In genomic region chr1:28328539-28328938, GRCm38 (mm10) we compare ENCODE assay signal across 19 mouse cellular contexts.
DNase-seq lines count a peak whose midpoint lies in the region; ATAC-seq and TF ChIP-seq lines count a peak whose summit lies in the region.
"Had no signal": no experiment of that assay in that cellular context is flagged by ENCODE, and none has a peak within 500 bp of the region (broad histone marks: within the 10 kb centered on the region; RNA-seq: fewer than 3 reads in every experiment).

No protein-coding gene starts in this region.

- no peak overlapping the region for H3K4me3 ChIP-seq in heart, embryonic 13.5 days
- no peak overlapping the region for H3K4me3 ChIP-seq in heart, embryonic 10.5 days
- no peak overlapping the region for H3K4me3 ChIP-seq in lung, embryonic 16.5 days (ENCODE audit: low read length)
- no peak overlapping the region for H3K4me3 ChIP-seq in intestine, embryonic 15.5 days (replicated peaks)
- H3K4me3 ChIP-seq in stomach, postnatal 0 days (ENCODE audit: low read depth, low read length), result no peak overlapping the region
- H3K4me3 ChIP-seq: forebrain, embryonic 10.5 days; heart, embryonic 15.5 days; kidney, embryonic 15.5 days; layer of hippocampus, adult 2 months; limb, embryonic 13.5 days; liver, embryonic 15.5 days; midbrain, embryonic 12.5 days; neural tube, embryonic 13.5 days had no signal

- H3K27me3 ChIP-seq in heart, embryonic 13.5 days (replicated peaks), result no peaks in the 10 kb centered on the region
- no peaks in the 10 kb centered on the region for H3K27me3 ChIP-seq in heart, embryonic 10.5 days (ENCODE audit: insufficient read depth, poor library complexity, severe bottlenecking)
- no peaks in the 10 kb centered on the region for H3K27me3 ChIP-seq in lung, embryonic 16.5 days (ENCODE audit: control insufficient read depth, insufficient read depth, low read depth, low read length)
- no peaks in the 10 kb centered on the region for H3K27me3 ChIP-seq in intestine, embryonic 15.5 days (replicated peaks)
- H3K27me3 ChIP-seq in stomach, postnatal 0 days (ENCODE audit: control insufficient read depth, insufficient read depth, low read length), result no peaks in the 10 kb centered on the region
- H3K27me3 ChIP-seq: heart, embryonic 15.5 days; kidney, embryonic 15.5 days; limb, embryonic 13.5 days; liver, embryonic 15.5 days; midbrain, embryonic 12.5 days; neural tube, embryonic 13.5 days had no signal

- no peaks in the 10 kb centered on the region for H3K9me3 ChIP-seq in heart, embryonic 13.5 days
- no peaks in the 10 kb centered on the region for H3K9me3 ChIP-seq in heart, embryonic 10.5 days
- no peaks in the 10 kb centered on the region for H3K9me3 ChIP-seq in lung, embryonic 16.5 days (ENCODE audit: control insufficient read depth, low read length)
- no peaks in the 10 kb centered on the region for H3K9me3 ChIP-seq in intestine, embryonic 15.5 days
- H3K9me3 ChIP-seq in stomach, postnatal 0 days (ENCODE audit: control insufficient read depth, low read length), result no peaks in the 10 kb centered on the region
- H3K9me3 ChIP-seq: forebrain, embryonic 10.5 days; heart, embryonic 15.5 days; kidney, embryonic 15.5 days; limb, embryonic 13.5 days; liver, embryonic 15.5 days; midbrain, embryonic 12.5 days; neural tube, embryonic 13.5 days had no signal

- no peak for DNase-seq in heart, embryonic 10.5 days (ENCODE audit: low spot score)
- DNase-seq in lung, postnatal 14 days, result no peak
- DNase-seq in stomach, postnatal 0 days (ENCODE audit: low spot score), result no peak
- DNase-seq in right cerebral cortex, postnatal 25 days, result no peak
- DNase-seq in adrenal gland, postnatal 4 days (ENCODE audit: low spot score in 2 of 2), result no peak
- DNase-seq: cerebellum, adult 9-10 months; layer of hippocampus, postnatal 36 days; spleen, adult 18-20 months had no signal

- no peak for TF ChIP-seq EP300 in stomach, postnatal 0 days (optimal IDR thresholded peaks at IDR 0.05)

- no peak overlapping the region for H3K9ac ChIP-seq in heart, embryonic 13.5 days
- no peak overlapping the region for H3K9ac ChIP-seq in lung, embryonic 16.5 days (ENCODE audit: low read length)
- no peak overlapping the region for H3K9ac ChIP-seq in intestine, embryonic 15.5 days
- H3K9ac ChIP-seq in stomach, postnatal 0 days (ENCODE audit: low read length), result no peak overlapping the region
- H3K9ac ChIP-seq: heart, embryonic 15.5 days; kidney, embryonic 15.5 days; limb, embryonic 13.5 days; liver, embryonic 15.5 days; midbrain, embryonic 12.5 days; neural tube, embryonic 13.5 days had no signal

- 38% methylated on average over 6 of the region's 6 CpGs for WGBS in heart, embryonic 13.5 days
- 60% methylated on average over 6 of the region's 6 CpGs for WGBS in heart, embryonic 10.5 days
- WGBS in lung, embryonic 16.5 days, result 19% methylated on average over 6 of the region's 6 CpGs
- 26% methylated on average over 6 of the region's 6 CpGs for WGBS in intestine, embryonic 15.5 days
- 20% methylated on average over 6 of the region's 6 CpGs for WGBS in stomach, postnatal 0 days

- 0 out of 2 replicates have a peak overlapping the region, but pooled peaks have one; percentile 5 for H3K27ac ChIP-seq in heart, embryonic 13.5 days (replicated peaks)
- no peak overlapping the region for H3K27ac ChIP-seq in heart, embryonic 10.5 days
- peak overlapping the region; percentile 53 for H3K27ac ChIP-seq in lung, embryonic 16.5 days (ENCODE audit: low read length)
- peak overlapping the region; percentile 64; the same call in 1 of the 2 replicates for H3K27ac ChIP-seq in intestine, embryonic 15.5 days
- peak overlapping the region; percentile 35; the same call in 1 of the 2 replicates for H3K27ac ChIP-seq in stomach, postnatal 0 days (replicated peaks)
- H3K27ac ChIP-seq: forebrain, embryonic 10.5 days; heart, embryonic 15.5 days; kidney, embryonic 15.5 days; layer of hippocampus, adult 2 months; limb, embryonic 13.5 days; liver, embryonic 15.5 days; midbrain, embryonic 12.5 days; neural tube, embryonic 13.5 days had no signal

- ATAC-seq in heart, embryonic 13.5 days (ENCODE audit: extremely low read depth, insufficient number of reproducible peaks, low FRiP score, low TSS enrichment), result no peak
- ATAC-seq in lung, embryonic 16.5 days (ENCODE audit: low read depth), result peak; percentile 99
- peak; percentile 93 for ATAC-seq in intestine, embryonic 15.5 days
- ATAC-seq in stomach, postnatal 0 days (ENCODE audit: low FRiP score, low TSS enrichment), result peak; percentile 68; the same call in 1 of the 2 replicates

- no peak for TF ChIP-seq CTCF in stomach, postnatal 0 days (IDR thresholded peaks at IDR 0.05; ENCODE audit: low read depth)

- 0 out of 2 replicates have a peak overlapping the region, but pooled peaks have one; percentile 13 for H3K4me2 ChIP-seq in heart, embryonic 13.5 days
- peak overlapping the region; percentile 30 for H3K4me2 ChIP-seq in lung, embryonic 16.5 days (ENCODE audit: low read depth, low read length)
- H3K4me2 ChIP-seq in intestine, embryonic 15.5 days (replicated peaks), result peak overlapping the region; percentile 33
- peak overlapping the region; percentile 14; the same call in 1 of the 2 replicates for H3K4me2 ChIP-seq in stomach, postnatal 0 days (replicated peaks; ENCODE audit: low read depth)
- H3K4me2 ChIP-seq: heart, embryonic 15.5 days; kidney, embryonic 15.5 days; limb, embryonic 13.5 days; liver, embryonic 15.5 days; midbrain, embryonic 12.5 days; neural tube, embryonic 13.5 days had no signal

- H3K4me1 ChIP-seq in heart, embryonic 13.5 days, result no peaks in the 10 kb centered on the region
- no peaks in the 10 kb centered on the region for H3K4me1 ChIP-seq in heart, embryonic 10.5 days
- H3K4me1 ChIP-seq in lung, embryonic 16.5 days (replicated peaks; ENCODE audit: control insufficient read depth, insufficient read depth, low read length), result no peaks in the 10 kb centered on the region
- no peaks in the 10 kb centered on the region for H3K4me1 ChIP-seq in intestine, embryonic 15.5 days (replicated peaks)
- no peaks in the 10 kb centered on the region for H3K4me1 ChIP-seq in stomach, postnatal 0 days (replicated peaks; ENCODE audit: control insufficient read depth, insufficient read depth)
- H3K4me1 ChIP-seq: forebrain, embryonic 10.5 days; heart, embryonic 15.5 days; kidney, embryonic 15.5 days; limb, embryonic 13.5 days; liver, embryonic 15.5 days; midbrain, embryonic 12.5 days; neural tube, embryonic 13.5 days had no signal

- H3K36me3 ChIP-seq in heart, embryonic 13.5 days, result no peaks in the 10 kb centered on the region
- H3K36me3 ChIP-seq in heart, embryonic 10.5 days, result no peaks in the 10 kb centered on the region
- H3K36me3 ChIP-seq in lung, embryonic 16.5 days (ENCODE audit: control insufficient read depth, insufficient read depth, low read length), result no peaks in the 10 kb centered on the region
- H3K36me3 ChIP-seq in intestine, embryonic 15.5 days, result no peaks in the 10 kb centered on the region
- no peaks in the 10 kb centered on the region for H3K36me3 ChIP-seq in stomach, postnatal 0 days (ENCODE audit: control insufficient read depth, insufficient read depth, low read length)
- H3K36me3 ChIP-seq: forebrain, embryonic 10.5 days; heart, embryonic 15.5 days; kidney, embryonic 15.5 days; limb, embryonic 13.5 days; liver, embryonic 15.5 days; midbrain, embryonic 12.5 days; neural tube, embryonic 13.5 days had no signal
